8 mouse cellular contexts compared by ENCODE assay signal in genomic region chr14:60379323-60379957, GRCm38 (mm10). TPM values are rescaled to one million over a fixed set of nuclear protein-coding genes. Genes with fewer than 3 reads are reported as not detected.
DNase-seq lines count a peak whose midpoint lies in the region; ATAC-seq lines count a peak whose summit lies in the region.

No protein-coding gene starts in this region.

- peaks cover 37% of the 10 kb centered on the region for H3K27me3 ChIP-seq in kidney, embryonic 15.5 days
- H3K27me3 ChIP-seq in forebrain, embryonic 16.5 days (replicated peaks; ENCODE audit: control insufficient read depth, insufficient read depth, low read length) = no peaks in the 10 kb centered on the region
- peaks cover 31% of the 10 kb centered on the region for H3K27me3 ChIP-seq in liver, embryonic 16.5 days (ENCODE audit: control insufficient read depth, insufficient read depth, low read depth, low read length)

- H3K27ac ChIP-seq in kidney, embryonic 15.5 days = no peak overlapping the region
- H3K27ac ChIP-seq in forebrain, embryonic 16.5 days (ENCODE audit: low read length) = peak overlapping the region; percentile 95
- no peak overlapping the region for H3K27ac ChIP-seq in liver, embryonic 16.5 days (ENCODE audit: low read length)

- H3K36me3 ChIP-seq in kidney, embryonic 15.5 days = no peaks in the 10 kb centered on the region
- H3K36me3 ChIP-seq in forebrain, embryonic 16.5 days (ENCODE audit: control insufficient read depth, insufficient read depth) = no peaks in the 10 kb centered on the region
- H3K36me3 ChIP-seq in liver, embryonic 16.5 days (ENCODE audit: control insufficient read depth, insufficient read depth) = no peaks in the 10 kb centered on the region

- peak overlapping the region; percentile 57 for H3K9ac ChIP-seq in kidney, embryonic 15.5 days
- H3K9ac ChIP-seq in forebrain, embryonic 16.5 days (replicated peaks; ENCODE audit: low read depth, low read length) = peak overlapping the region; percentile 98
- H3K9ac ChIP-seq in liver, embryonic 16.5 days (ENCODE audit: low read depth, low read length) = no peak overlapping the region

- H3K9me3 ChIP-seq in kidney, embryonic 15.5 days (replicated peaks) = no peaks in the 10 kb centered on the region
- no peaks in the 10 kb centered on the region for H3K9me3 ChIP-seq in forebrain, embryonic 16.5 days (ENCODE audit: control insufficient read depth, low read length)
- H3K9me3 ChIP-seq in liver, embryonic 16.5 days (replicated peaks; ENCODE audit: control insufficient read depth, low read length) = no peaks in the 10 kb centered on the region

- H3K4me1 ChIP-seq in kidney, embryonic 15.5 days = peaks cover 27% of the 10 kb centered on the region
- H3K4me1 ChIP-seq in forebrain, embryonic 16.5 days (replicated peaks; ENCODE audit: control insufficient read depth, insufficient read depth, low read length) = peaks cover 50% of the 10 kb centered on the region
- no peaks in the 10 kb centered on the region for H3K4me1 ChIP-seq in liver, embryonic 16.5 days (ENCODE audit: control insufficient read depth, low read depth, low read length)

- peak; percentile 17; the same call in 1 of the 2 replicates for ATAC-seq in kidney, embryonic 15.5 days (replicated peaks; ENCODE audit: low FRiP score)
- ATAC-seq in forebrain, embryonic 16.5 days = no peak
- ATAC-seq in liver, embryonic 16.5 days (ENCODE audit: low read depth) = no peak

- WGBS in kidney, embryonic 15.5 days = 56% methylated on average over 20 of the region's 20 CpGs
- whole genome bisulfite sequencing in forebrain, embryonic 16.5 days = 50% methylated on average over 20 of the region's 20 CpGs
- 40% methylated on average over 20 of the region's 20 CpGs for WGBS in liver, embryonic 16.5 days (ENCODE audit: insufficient replicate concordance)

- H3K4me2 ChIP-seq in kidney, embryonic 15.5 days = peak overlapping the region; percentile 97
- peak overlapping the region; percentile 91 for H3K4me2 ChIP-seq in forebrain, embryonic 16.5 days (ENCODE audit: low read length)
- H3K4me2 ChIP-seq in liver, embryonic 16.5 days (ENCODE audit: low read depth, low read length) = peak overlapping the region; percentile 59

- peak overlapping the region; percentile 61 for H3K4me3 ChIP-seq in kidney, embryonic 15.5 days (replicated peaks)
- peak overlapping the region; percentile 63 for H3K4me3 ChIP-seq in forebrain, embryonic 16.5 days (replicated peaks; ENCODE audit: low read length)
- peak overlapping the region; percentile 57 for H3K4me3 ChIP-seq in liver, embryonic 16.5 days (ENCODE audit: low read depth, low read length)

- DNase-seq in kidney, postnatal 10 days = no peak
- DNase-seq in cerebellum, adult 11-12 months = peak; percentile 70
- no peak for DNase-seq in c-Kit-positive CD71-positive TER-119-positive erythroid progenitor cells, embryonic 14.5 days (ENCODE audit: low spot score)
- DNase-seq in urinary bladder, postnatal 36 days (ENCODE audit: low spot score in 2 of 2) = no peak
- DNase-seq in kidney, postnatal 25 days = no peak

RNA-seq across cellular contexts. Expression of gene Amer2, which starts 6.4 kb away (rescaled TPM):
- 2.6 and 2.8 TPM in 2 replicates for polyA plus RNA-seq in kidney, embryonic 15.5 days (2015; fragmentation: Nextera tagmentation; extraction: Ambion mirVana)
- 34.6 and 35.2 TPM in 2 replicates for polyA plus RNA-seq in forebrain, embryonic 16.5 days (2015; fragmentation: Nextera tagmentation; extraction: Ambion mirVana)
- polyA plus RNA-seq in liver, embryonic 16.5 days (2015; fragmentation: Nextera tagmentation; extraction: Ambion mirVana) = 0.34 and 0.36 TPM in 2 replicates
